Mouse (Mus musculus) kidney, embryonic 16.5 days (tissue): ENCODE results near the gene Usp22. TPM values are rescaled to one million over a fixed set of nuclear protein-coding genes. Genes with fewer than 3 reads are reported as not detected.
"Not testable (repeated sequence)": the region's sequence is repeated elsewhere in the genome, so short reads cannot be mapped to it uniquely, and the experiment has no call there.

ENCODE experiments used
- ATAC-seq: fragments of 200-750 bp; cut with Nextera tagmentation; 2 replicates; pipeline ENCODE4 v1.8.0; 2017; ENCODE audit warnings: moderate TSS enrichment; ENCODE audit not compliant: low FRiP score, low TSS enrichment
- H3K27ac ChIP-seq: fragments of 300-500 bp; sonication (generic); 2 replicates; pipeline ENCODE4 v1.5.1; 2014; ENCODE audit warnings: low read length
- H3K27me3 ChIP-seq: fragments of 300-500 bp; sonication (generic); 2 replicates; pipeline ENCODE4 v1.6.1; 2014; ENCODE audit warnings: low read length, control low read depth, mixed read lengths; ENCODE audit not compliant: insufficient read depth
- H3K36me3 ChIP-seq: fragments of 300-500 bp; sonication (generic); 2 replicates; pipeline ENCODE4 v1.6.1; 2014; ENCODE audit warnings: low read length, control low read depth, mixed read lengths; ENCODE audit not compliant: insufficient read depth
- H3K4me1 ChIP-seq: fragments of 300-500 bp; sonication (generic); 2 replicates; pipeline ENCODE4 v1.6.1; 2014; ENCODE audit warnings: low read length, control low read depth, mixed read lengths; ENCODE audit not compliant: insufficient read depth
- H3K4me2 ChIP-seq: fragments of 300-500 bp; sonication (generic); replicated peaks from 2 replicates; pipeline ENCODE4 v1.6.1; 2014; ENCODE audit warnings: low read depth, low read length
- H3K4me3 ChIP-seq: fragments of 300-500 bp; sonication (generic); 2 replicates; pipeline ENCODE4 v1.5.1; 2014; ENCODE audit warnings: mild to moderate bottlenecking, low read length
- H3K9ac ChIP-seq: fragments of 300-500 bp; sonication (generic); replicated peaks from 2 replicates; pipeline ENCODE4 v1.6.1; 2014; ENCODE audit warnings: low read length
- H3K9me3 ChIP-seq: fragments of 300-500 bp; sonication (generic); 2 replicates; pipeline ENCODE4 v1.6.1; 2016; ENCODE audit warnings: low read length, control low read depth
- WGBS: fragments of 180-500 bp; shearing (Covaris S2); extraction: QIAGEN DNeasy Blood & Tissue Kit; methylation state at CpG from one replicate; pipeline ENCODE4 v1.1.7; 2014; 5-methylcytosine and 5-hydroxymethylcytosine counted together
- polyA plus RNA-seq: library from polyadenylated mRNA; unstranded; fragments of >200 nt; fragmentation: Nextera tagmentation; extraction: Ambion mirVana; gene quantifications from 2 replicates; pipeline ENCODE4 v1.2.1, GENCODE M21; 2015

Usp22 gene
- polyA plus RNA-seq, 1 experiment from 2014 or later = 137 TPM

- peaks cover 4% of the 10 kb centered on the region for H3K4me1 ChIP-seq
- peak overlapping the region; percentile 47 for H3K4me3 ChIP-seq
- 16% methylated on average over 20 of the region's 20 CpGs for WGBS
- peaks cover 12% of the 10 kb centered on the region; the same call in 1 of the 2 replicates for H3K27me3 ChIP-seq
- peak; percentile 46; the same call in 1 of the 2 replicates for ATAC-seq
- peaks cover 4% of the 10 kb centered on the region; the same call in 1 of the 2 replicates for H3K36me3 ChIP-seq
- H3K9me3 ChIP-seq = no peaks in the 10 kb centered on the region
- H3K4me2 ChIP-seq = peak overlapping the region; percentile 74
- H3K9ac ChIP-seq = peak overlapping the region; percentile 58
- H3K27ac ChIP-seq = no peak overlapping the region
These were observed 28.1 kb downstream of the Usp22 start for GRCm38 (mm10) chr11:61146645-61147299.

GRCm38 (mm10) chr11:61145551-61145950 is 29.3 kb downstream of the Usp22 start:
- H3K4me3 ChIP-seq = no peak overlapping the region
- no peaks in the 10 kb centered on the region for H3K9me3 ChIP-seq
- H3K27me3 ChIP-seq = peaks cover 12% of the 10 kb centered on the region; the same call in 1 of the 2 replicates
- H3K4me1 ChIP-seq = peaks cover 4% of the 10 kb centered on the region
- H3K36me3 ChIP-seq = no peaks in the 10 kb centered on the region
- WGBS = 51% methylated on average over 8 of the region's 8 CpGs
- no peak overlapping the region for H3K4me2 ChIP-seq
- ATAC-seq = no peak
- no peak overlapping the region for H3K27ac ChIP-seq
- H3K9ac ChIP-seq = no peak overlapping the region

GRCm38 (mm10) chr11:61143564-61144469 is 31.0 kb downstream of the Usp22 start:
- H3K4me1 ChIP-seq = peaks cover 4% of the 10 kb centered on the region
- no peak overlapping the region for H3K27ac ChIP-seq
- no peak overlapping the region for H3K4me2 ChIP-seq
- H3K27me3 ChIP-seq = peaks cover 12% of the 10 kb centered on the region; the same call in 1 of the 2 replicates
- 79% methylated on average over 7 of the region's 7 CpGs for WGBS
- no peaks in the 10 kb centered on the region for H3K9me3 ChIP-seq
- H3K9ac ChIP-seq = no peak overlapping the region
- H3K4me3 ChIP-seq = no peak overlapping the region
- no peaks in the 10 kb centered on the region for H3K36me3 ChIP-seq
- no peak for ATAC-seq

GRCm38 (mm10) chr11:61142941-61143530 is 31.8 kb downstream of the Usp22 start:
- H3K4me1 ChIP-seq = peaks cover 4% of the 10 kb centered on the region
- H3K27ac ChIP-seq = no peak overlapping the region
- H3K9me3 ChIP-seq = no peaks in the 10 kb centered on the region
- no peak for ATAC-seq
- H3K9ac ChIP-seq = no peak overlapping the region
- H3K36me3 ChIP-seq = no peaks in the 10 kb centered on the region
- no peak overlapping the region for H3K4me2 ChIP-seq
- H3K4me3 ChIP-seq = no peak overlapping the region
- H3K27me3 ChIP-seq = peaks cover 11% of the 10 kb centered on the region; the same call in 1 of the 2 replicates
- WGBS = 54% methylated on average over 6 of the region's 6 CpGs

- H3K36me3 ChIP-seq = no peaks in the 10 kb centered on the region
- H3K9ac ChIP-seq = no peak overlapping the region
- H3K4me2 ChIP-seq = no peak overlapping the region
- H3K4me3 ChIP-seq = no peak overlapping the region
- no peak for ATAC-seq
- 47% methylated on average over 3 of the region's 3 CpGs for WGBS
- peaks cover 3% of the 10 kb centered on the region; the same call in 1 of the 2 replicates for H3K27me3 ChIP-seq
- H3K27ac ChIP-seq = no peak overlapping the region
- H3K4me1 ChIP-seq = peaks cover 4% of the 10 kb centered on the region
- no peaks in the 10 kb centered on the region for H3K9me3 ChIP-seq
These were observed 32.6 kb downstream of the Usp22 start for GRCm38 (mm10) chr11:61142262-61142661.

- Histone ChIP-seq H3K27ac (no peak overlapping the region), H3K9me3 (no peaks in the 10 kb centered on the region), H3K4me2 (no peak overlapping the region), H3K4me3 (no peak overlapping the region), H3K9ac (no peak overlapping the region), H3K4me1 (peaks cover under 1% of the 10 kb centered on the region; the same call in 1 of the 2 replicates), H3K27me3 (0 out of 2 replicates have a peak, but pooled peaks cover 3% of the 10 kb centered on the region), H3K36me3 (no peaks in the 10 kb centered on the region)
- ATAC-seq = no peak
- 69% methylated on average over 2 of the region's 2 CpGs for WGBS
These were observed 33.2 kb downstream of the Usp22 start for GRCm38 (mm10) chr11:61141693-61142092.

GRCm38 (mm10) chr11:61132943-61133342 is 41.9 kb downstream of the Usp22 start:
- no peak overlapping the region for H3K4me2 ChIP-seq
- no peak overlapping the region for H3K4me3 ChIP-seq
- ATAC-seq = no peak

GRCm38 (mm10) chr11:61130646-61131045 is 44.2 kb downstream of the Usp22 start:
- H3K27me3 ChIP-seq, H3K4me2 ChIP-seq, H3K36me3 ChIP-seq, ATAC-seq, H3K9me3 ChIP-seq, H3K27ac ChIP-seq, H3K9ac ChIP-seq, H3K4me3 ChIP-seq, H3K4me1 ChIP-seq: not testable (repeated sequence)
- 85% methylated on average over 4 of the region's 4 CpGs for WGBS

More at GRCm38 (mm10) chr11:61132943-61133342, 41.9 kb downstream of the Usp22 start:
- H3K27ac ChIP-seq = no peak overlapping the region
- no peak overlapping the region for H3K9ac ChIP-seq
- no peaks in the 10 kb centered on the region for H3K27me3 ChIP-seq
- 76% methylated on average over 2 of the region's 2 CpGs for WGBS
- no peaks in the 10 kb centered on the region for H3K36me3 ChIP-seq
- H3K9me3 ChIP-seq = no peaks in the 10 kb centered on the region
- H3K4me1 ChIP-seq = no peaks in the 10 kb centered on the region

GRCm38 (mm10) chr11:61129305-61129704 is 45.5 kb downstream of the Usp22 start:
- no peaks in the 10 kb centered on the region for H3K36me3 ChIP-seq
- no peak overlapping the region for H3K4me2 ChIP-seq
- no peak for ATAC-seq
- no peaks in the 10 kb centered on the region for H3K9me3 ChIP-seq
- WGBS = 55% methylated on average over 10 of the region's 10 CpGs
- H3K4me3 ChIP-seq = no peak overlapping the region
- no peak overlapping the region for H3K27ac ChIP-seq
- H3K9ac ChIP-seq = no peak overlapping the region
- no peaks in the 10 kb centered on the region for H3K27me3 ChIP-seq
- H3K4me1 ChIP-seq = no peaks in the 10 kb centered on the region
